Mouse (Mus musculus) thymus, adult 2 months (tissue): ENCODE results near the gene B230307C23Rik. TPM values are rescaled to one million over a fixed set of nuclear protein-coding genes. Genes with fewer than 3 reads are reported as not detected.

Experiments used
- DNase-seq: peaks from one replicate; pipeline ENCODE4 v3.0.0; 2021
- H3K27ac ChIP-seq: fragments of 200-500 bp; 2 replicates; pipeline ENCODE4 v1.5.1; 2012; ENCODE audit warnings: low read length, control low read depth; ENCODE audit not compliant: control insufficient read depth, insufficient read depth
- H3K27me3 ChIP-seq: fragments of 200-500 bp; 2 replicates; pipeline ENCODE4 v1.6.1; 2012; ENCODE audit warnings: mild to moderate bottlenecking, low read length, moderate library complexity, mixed read lengths; ENCODE audit not compliant: control insufficient read depth, insufficient read depth
- H3K36me3 ChIP-seq: fragments of 200-500 bp; 2 replicates; pipeline ENCODE4 v1.6.1; 2012; ENCODE audit warnings: mild to moderate bottlenecking, low read length, moderate library complexity; ENCODE audit not compliant: control insufficient read depth, insufficient read depth
- H3K4me1 ChIP-seq: fragments of 200-500 bp; replicated peaks from 2 replicates; pipeline ENCODE4 v1.6.1; 2012; ENCODE audit warnings: low read length; ENCODE audit not compliant: control insufficient read depth, insufficient read depth
- H3K4me3 ChIP-seq: fragments of 200-500 bp; 2 replicates; pipeline ENCODE4 v1.5.1; 2012; ENCODE audit warnings: mild to moderate bottlenecking, low read length, control low read depth, moderate library complexity; ENCODE audit not compliant: control insufficient read depth, insufficient read depth
- CTCF ChIP-seq: fragments of 200-500 bp; IDR thresholded peaks from 2 replicates; pipeline ENCODE4 v1.5.1; 2012; ENCODE audit warnings: mild to moderate bottlenecking, control low read depth, low read length, moderate library complexity, borderline replicate concordance; ENCODE audit not compliant: control insufficient read depth, poor library complexity, insufficient read depth; ENCODE audit errors: extremely low read depth
- POLR2A ChIP-seq: fragments of 200-500 bp; IDR thresholded peaks from 2 replicates; pipeline ENCODE4 v1.6.1; 2012; ENCODE audit warnings: mild to moderate bottlenecking, low read length, control low read depth, moderate library complexity; ENCODE audit not compliant: control insufficient read depth, poor library complexity, insufficient read depth; ENCODE audit errors: extremely low read depth
- WGBS: fragments of 180-500 bp; shearing (Covaris S2); methylation state at CpG from one replicate; pipeline ENCODE4 v1.1.7; 2018; 5-methylcytosine and 5-hydroxymethylcytosine counted together
- polyA plus RNA-seq: library from polyadenylated mRNA; depleted of rRNA; stranded (reverse); fragments of >200 nt; gene quantifications from 2 replicates; pipeline ENCODE4 v1.2.3, GENCODE M21; 2012; rRNA removed

Gene B230307C23Rik
- 9.9 and 10.8 TPM in 2 replicates for polyA plus RNA-seq

- peak within 1 kb of the TSS; percentile 58 for H3K27ac ChIP-seq
- H3K36me3 ChIP-seq: no peaks in the 10 kb centered on the region
- 3% methylated on average over 22 of the region's 22 CpGs for WGBS
- DNase-seq: peak; percentile 86
- peak within 1 kb of the TSS; percentile 52 for H3K4me3 ChIP-seq
- TF ChIP-seq POLR2A (no peak), CTCF (no peak)
- peaks cover 8% of the 10 kb centered on the region; the same call in 1 of the 2 replicates for H3K4me1 ChIP-seq
- no peaks in the 10 kb centered on the region for H3K27me3 ChIP-seq
These were observed at the start of gene B230307C23Rik for GRCm38 (mm10) chr16:97996616-97997382. B230307C23Rik (plus strand) TSS chr16:97997315.

GRCm38 (mm10) chr16:97948836-97949235 lies 48.3 kb upstream of the B230307C23Rik start:
- H3K36me3 ChIP-seq: peaks cover 21% of the 10 kb centered on the region
- TF ChIP-seq CTCF (no peak), POLR2A (no peak)
- H3K27ac ChIP-seq: no peak overlapping the region
- no peak overlapping the region for H3K4me3 ChIP-seq
- no peak for DNase-seq
- H3K4me1 ChIP-seq: no peaks in the 10 kb centered on the region
- WGBS: 59% methylated on average over 4 of the region's 4 CpGs
- H3K27me3 ChIP-seq: no peaks in the 10 kb centered on the region

GRCm38 (mm10) chr16:97950061-97950460 lies 47.1 kb upstream of the B230307C23Rik start:
- no peaks in the 10 kb centered on the region for H3K27me3 ChIP-seq
- no peak overlapping the region for H3K4me3 ChIP-seq
- 98% methylated on average over 8 of the region's 8 CpGs for WGBS
- no peak for DNase-seq
- TF ChIP-seq POLR2A (no peak), CTCF (no peak)
- no peak overlapping the region for H3K27ac ChIP-seq
- H3K4me1 ChIP-seq: no peaks in the 10 kb centered on the region
- H3K36me3 ChIP-seq: peaks cover 21% of the 10 kb centered on the region

GRCm38 (mm10) chr16:97952371-97952770 lies 44.7 kb upstream of the B230307C23Rik start:
- Histone ChIP-seq H3K4me3 (no peak overlapping the region), H3K27me3 (no peaks in the 10 kb centered on the region), H3K4me1 (no peaks in the 10 kb centered on the region), H3K27ac (no peak overlapping the region), H3K36me3 (peaks cover 34% of the 10 kb centered on the region)
- TF ChIP-seq POLR2A: no peak
- TF ChIP-seq CTCF: no peak
- no peak for DNase-seq
- 96% methylated on average over 4 of the region's 4 CpGs for WGBS

- H3K27me3 ChIP-seq: no peaks in the 10 kb centered on the region
- H3K36me3 ChIP-seq: peaks cover 34% of the 10 kb centered on the region
- TF ChIP-seq POLR2A (no peak), CTCF (no peak)
- H3K27ac ChIP-seq: no peak overlapping the region
- DNase-seq: no peak
- WGBS: 93% methylated on average over 9 of the region's 9 CpGs
- H3K4me3 ChIP-seq: no peak overlapping the region
- H3K4me1 ChIP-seq: no peaks in the 10 kb centered on the region
These were observed 44.3 kb upstream of the B230307C23Rik start for GRCm38 (mm10) chr16:97952801-97953200.

- TF ChIP-seq POLR2A (no peak), CTCF (no peak)
- Histone ChIP-seq H3K4me1 (no peaks in the 10 kb centered on the region), H3K27ac (no peak overlapping the region), H3K27me3 (no peaks in the 10 kb centered on the region), H3K4me3 (no peak overlapping the region), H3K36me3 (peaks cover 34% of the 10 kb centered on the region)
- WGBS: 92% methylated on average over 2 of the region's 2 CpGs
- no peak for DNase-seq
These were observed 43.8 kb upstream of the B230307C23Rik start for GRCm38 (mm10) chr16:97953300-97953699.
